Mouse (Mus musculus) naive thymus-derived CD4-positive, alpha-beta T cell, adult 2 months (primary cell): Measurements from ENCODE around the gene Ifit3b.
"Not testable (repeated sequence)": the region's sequence is repeated elsewhere in the genome, so short reads cannot be mapped to it uniquely, and the experiment has no call there.

Source experiments
- DNase-seq: peaks from one replicate; pipeline ENCODE4 v3.0.0-alpha.2; 2011; ENCODE audit warnings: low read depth

Ifit3b gene

DNA sequence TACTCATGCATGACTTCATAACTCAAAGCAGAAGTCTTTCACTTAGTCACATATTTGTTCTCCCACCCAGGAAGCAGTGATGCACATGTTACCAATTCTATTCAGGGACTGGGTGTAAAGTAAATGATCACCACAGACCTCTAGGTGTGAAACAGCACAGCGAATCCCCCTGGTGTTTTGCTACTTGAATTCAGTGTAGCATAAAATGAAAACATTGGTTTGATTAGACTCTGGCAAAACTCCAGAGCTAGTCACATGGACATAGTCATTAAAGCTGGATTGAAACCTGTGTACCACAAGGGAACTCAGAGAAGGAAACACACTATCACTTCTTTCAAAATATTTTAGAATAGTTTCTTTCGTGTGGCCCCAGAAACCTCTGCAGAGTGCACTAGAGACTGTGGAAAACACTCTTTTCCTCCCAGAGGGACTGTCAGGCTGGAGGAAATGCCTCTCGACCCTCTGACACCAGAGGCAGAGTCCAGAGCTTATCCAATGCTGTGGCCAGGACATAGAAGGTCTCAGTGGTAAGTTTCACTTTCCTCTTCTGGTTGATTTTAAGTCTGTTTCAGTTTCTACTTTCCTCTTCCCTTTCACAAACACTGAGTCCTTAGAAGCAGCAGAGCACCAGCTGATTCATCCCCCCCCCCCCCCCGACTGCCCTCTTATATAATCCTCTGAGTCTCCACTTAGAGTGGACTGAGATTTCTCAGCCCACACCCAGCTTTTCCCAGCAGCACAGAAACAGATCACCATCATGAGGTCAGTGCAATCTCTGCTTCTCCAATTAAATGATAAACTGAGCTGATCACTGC, at the start of gene Ifit3b:
Gene Ifit3b, plus strand, starts transcription at position 734 of the 815 bp plus-strand sequence.
- peak; percentile 57 for DNase-seq

DNA sequence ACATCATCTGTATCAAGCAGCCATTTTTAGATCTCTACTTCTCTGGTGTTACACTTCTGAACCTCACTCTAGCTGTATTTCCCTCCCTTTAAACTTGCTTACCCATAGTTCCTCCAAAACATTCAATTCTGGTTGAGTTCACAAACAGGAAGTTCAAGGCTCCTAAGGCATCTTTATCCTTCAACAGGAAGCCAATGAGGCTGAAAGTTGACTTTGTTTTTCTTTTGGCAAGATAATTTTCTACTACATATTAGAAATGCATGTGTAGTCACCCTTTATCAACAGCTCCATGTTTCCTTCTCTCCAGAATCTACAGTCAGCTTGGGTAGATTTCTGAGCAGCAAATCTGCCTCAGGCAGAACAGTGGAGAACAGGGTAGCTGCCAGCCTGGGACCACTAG, 45.2 kb upstream of the Ifit3b start:
- DNase-seq: peak; percentile 51

GRCm38 (mm10) chr19:34566178-34566784, 41.5 kb upstream of the Ifit3b start:
- DNase-seq: no peak

DNA sequence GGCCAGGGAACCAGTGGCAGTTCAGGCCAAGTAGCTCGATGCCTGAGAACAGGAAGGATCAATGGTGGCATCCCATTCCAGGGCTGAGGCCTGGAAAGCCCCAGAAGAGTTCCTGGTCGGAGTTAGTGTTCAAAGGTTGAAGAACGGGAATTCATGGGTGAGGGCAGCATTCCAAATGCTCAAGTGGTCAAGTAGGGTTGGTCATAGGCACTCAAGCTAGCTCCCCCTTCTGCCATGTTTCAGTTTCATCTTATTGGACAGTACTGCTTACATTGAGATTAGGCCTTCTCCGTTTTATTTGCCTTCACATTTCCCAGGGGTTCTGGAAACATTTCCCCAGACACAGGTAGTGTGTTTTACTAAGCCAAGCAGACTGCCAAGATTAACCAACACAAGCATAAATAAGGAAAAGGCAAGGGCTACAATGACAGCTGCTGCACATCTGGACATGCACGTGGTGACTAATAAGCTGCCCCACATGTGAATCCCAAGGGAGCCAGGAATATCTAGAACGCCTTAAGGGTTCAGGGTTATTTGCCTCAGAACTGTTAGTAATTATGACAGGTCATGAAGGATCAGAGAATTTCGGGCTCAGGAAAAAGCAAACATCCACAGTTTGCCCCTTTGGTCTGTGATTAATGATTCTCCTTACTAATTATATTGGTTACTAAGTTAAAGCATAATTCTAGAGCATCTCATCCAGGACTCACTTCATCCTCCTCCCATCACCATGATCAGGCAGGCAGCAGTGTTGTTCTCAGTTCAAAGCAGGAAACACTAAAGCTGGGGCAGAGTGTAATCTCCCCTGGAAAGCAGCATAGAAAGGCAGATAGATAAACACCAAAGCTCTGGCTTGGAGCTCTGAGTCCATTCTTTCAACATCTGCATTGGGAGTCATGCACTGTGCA, 38.5 kb upstream of the Ifit3b start:
- no peak for DNase-seq

DNA sequence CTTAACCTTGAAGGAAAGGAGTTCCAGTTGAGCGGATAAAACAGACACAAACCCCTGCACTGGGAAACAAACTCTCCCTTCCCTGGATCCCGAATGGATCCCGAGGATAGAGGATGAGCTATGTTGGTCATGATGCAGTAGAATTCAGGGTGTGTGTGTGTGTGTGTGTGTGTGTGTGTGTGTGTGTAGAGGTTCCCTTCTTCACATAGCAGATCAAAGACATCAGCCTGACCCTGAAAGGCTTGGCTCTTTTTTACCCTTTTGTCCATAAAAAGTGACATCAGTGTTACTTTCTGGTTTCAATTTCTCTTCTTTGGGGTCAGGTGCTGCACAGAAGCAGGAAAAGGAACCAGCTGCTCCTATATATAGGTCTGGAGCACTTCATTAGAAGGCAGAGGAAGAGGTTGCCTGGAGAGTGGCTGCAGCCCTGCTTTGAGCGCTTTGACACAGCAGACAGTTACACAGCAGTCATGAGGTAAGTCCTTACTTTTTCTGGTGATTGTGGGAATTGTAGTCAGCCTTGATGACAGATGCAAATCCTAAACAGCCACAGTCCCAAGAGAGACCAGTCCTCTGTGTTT, 37.8 kb upstream of the Ifit3b start:
- peak; percentile 54 for DNase-seq

DNA sequence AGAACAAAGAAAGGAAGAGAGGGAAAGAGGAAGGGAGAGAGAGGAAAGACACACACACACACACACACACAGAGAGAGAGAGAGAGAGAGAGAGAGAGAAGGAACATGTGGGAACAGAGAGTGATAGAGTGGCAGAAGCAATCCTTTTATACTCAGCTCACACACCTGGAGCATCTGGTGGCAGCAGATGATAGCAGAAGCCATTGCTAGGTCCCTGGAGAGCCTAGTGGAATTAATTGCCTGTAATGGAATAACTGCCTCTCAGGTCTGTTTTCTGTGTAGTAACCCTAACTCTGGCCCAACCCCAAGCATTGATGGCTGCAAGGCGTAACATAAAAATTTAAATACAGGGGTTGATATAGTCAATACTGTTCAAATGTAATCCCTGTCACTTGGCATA, 36.7 kb upstream of the Ifit3b start:
- DNase-seq: no peak

GRCm38 (mm10) chr19:34573650-34574049, 34.1 kb upstream of the Ifit3b start:
- no peak for DNase-seq

DNA sequence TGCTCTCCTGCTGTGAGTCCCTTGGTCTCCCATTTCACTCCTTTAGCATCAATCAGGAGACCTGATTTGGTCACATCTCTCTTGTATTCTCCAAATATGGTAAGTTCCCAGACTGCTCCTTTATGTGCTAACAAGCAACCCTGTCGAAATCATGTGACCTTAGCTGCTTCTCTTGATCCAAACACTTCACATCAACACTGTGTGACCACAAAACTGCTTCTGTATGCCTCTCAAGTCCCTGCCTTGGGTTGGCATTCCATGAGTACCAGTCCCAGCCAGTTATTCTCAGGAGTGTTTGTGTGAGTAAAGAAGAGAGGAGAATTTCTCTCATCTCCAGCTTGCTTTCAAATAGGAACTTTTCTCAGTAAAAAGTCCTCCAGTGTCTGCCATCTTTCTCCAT, 30.6 kb upstream of the Ifit3b start:
- no peak for DNase-seq

GRCm38 (mm10) chr19:34582696-34583095, 25.1 kb upstream of the Ifit3b start:
- peak; percentile 35 for DNase-seq

GRCm38 (mm10) chr19:34583126-34583766, 24.5 kb upstream of the Ifit3b start, which contains the start of gene Ifit3:
Gene Ifit3, plus strand, starts transcription at chr19:34583531.
- peak; percentile 28 for DNase-seq

- DNase-seq: peak; percentile 47
These were observed 21.9 kb upstream of the Ifit3b start for GRCm38 (mm10) chr19:34585740-34586458.

DNA sequence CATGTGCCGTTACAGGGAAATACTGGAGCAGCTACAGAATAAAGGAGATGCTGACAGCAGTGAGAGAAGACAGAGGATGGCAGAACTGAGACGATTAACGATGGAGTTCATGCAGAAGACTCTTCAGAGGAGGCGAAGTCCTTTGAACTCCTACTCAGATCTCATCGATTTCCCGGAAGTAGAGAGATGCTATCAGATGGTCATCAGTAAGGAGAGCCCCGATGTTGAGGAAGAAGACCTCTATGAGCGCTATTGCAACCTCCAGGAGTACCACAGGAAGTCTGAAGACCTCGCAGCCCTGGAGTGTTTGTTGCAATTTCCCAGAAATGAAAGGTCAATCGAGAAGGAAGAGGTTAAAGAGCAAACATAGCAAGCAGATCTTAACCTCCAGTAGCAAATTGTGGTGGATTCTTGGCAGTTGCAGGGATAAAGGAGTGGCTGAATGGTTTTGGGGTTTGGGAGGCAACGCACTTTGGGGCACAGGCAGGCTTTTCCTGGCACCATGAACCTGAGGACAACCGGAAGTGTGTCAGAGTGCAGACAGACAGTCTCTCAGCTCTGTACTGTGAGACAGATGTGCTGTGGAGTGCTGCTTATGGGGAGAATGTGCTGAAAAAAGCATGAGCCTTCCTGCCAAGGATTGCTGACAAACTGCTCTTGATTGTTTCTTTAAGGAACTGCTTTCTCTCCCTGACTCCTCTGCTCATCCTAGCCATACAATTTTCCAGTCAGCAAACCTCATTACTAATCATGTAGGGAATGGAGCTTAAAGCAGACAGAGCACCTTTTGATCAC, 19.7 kb upstream of the Ifit3b start:
- peak; percentile 62 for DNase-seq

DNA sequence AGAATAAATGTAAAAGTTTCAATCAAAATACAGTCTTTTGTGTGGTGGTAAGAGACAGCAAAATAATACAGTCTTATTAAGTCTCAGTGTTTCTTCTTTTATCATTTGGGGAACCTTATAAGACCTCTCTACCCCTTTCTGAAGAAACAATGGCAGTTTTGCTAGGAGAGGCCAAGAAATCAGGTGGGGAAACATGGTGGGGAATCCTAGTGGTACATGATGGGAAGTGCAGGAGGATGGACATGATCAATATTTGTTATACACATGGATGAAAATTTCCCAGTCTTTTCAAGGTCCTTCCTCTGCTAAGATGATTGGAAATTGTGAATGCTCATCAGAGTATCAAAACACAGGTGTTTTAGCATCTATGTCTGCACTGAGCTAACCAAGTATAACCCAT, 18.8 kb upstream of the Ifit3b start:
- DNase-seq: peak; percentile 35

DNA sequence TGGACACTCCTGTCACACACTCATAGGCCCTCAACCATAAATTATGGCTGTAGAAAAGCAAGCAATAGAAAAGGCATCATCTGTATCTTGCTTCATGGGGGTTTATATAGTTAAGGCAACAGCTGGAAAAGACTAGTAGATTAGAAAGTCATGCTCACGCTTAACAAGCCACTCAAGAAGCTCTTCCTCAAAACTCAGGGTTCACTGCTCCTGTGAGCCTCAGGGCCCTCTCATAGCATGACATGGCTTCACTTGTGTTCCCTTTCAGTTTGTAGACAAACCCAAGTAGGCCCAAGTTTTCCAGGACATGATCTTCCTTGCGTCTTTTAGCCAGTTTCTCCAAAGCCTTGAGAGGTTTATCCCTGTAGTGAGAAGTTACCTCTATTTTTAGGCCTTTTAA, 14.3 kb upstream of the Ifit3b start:
- DNase-seq: no peak

- DNase-seq: not testable (repeated sequence)
These were observed 13.2 kb upstream of the Ifit3b start for GRCm38 (mm10) chr19:34594523-34594922.

GRCm38 (mm10) chr19:34596811-34597210, 11.0 kb upstream of the Ifit3b start:
- DNase-seq: peak; percentile 60

DNA sequence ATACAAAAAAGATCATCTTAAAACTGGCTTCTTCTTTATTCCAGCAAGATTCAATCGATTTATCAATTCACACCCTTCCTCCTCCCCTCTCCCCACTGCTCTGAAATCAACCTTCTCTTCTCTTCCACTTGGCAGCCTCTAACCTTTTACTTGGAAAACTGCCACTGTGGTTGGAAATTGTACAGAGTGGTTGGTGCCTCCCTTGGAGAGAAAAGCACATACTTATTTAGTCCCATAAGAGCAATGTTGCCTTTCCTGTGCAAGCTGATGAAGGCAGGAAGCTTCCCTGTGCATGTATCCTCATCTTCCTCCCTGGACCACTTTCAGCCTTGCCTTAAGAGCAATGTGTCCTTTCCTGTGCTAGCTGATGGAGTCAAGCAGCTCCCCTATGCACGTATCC, 9.4 kb upstream of the Ifit3b start:
- peak; percentile 38 for DNase-seq

- DNase-seq: peak; percentile 87
These were observed 8.5 kb upstream of the Ifit3b start for GRCm38 (mm10) chr19:34599250-34599649.

- DNase-seq: peak; percentile 86
These were observed 5.9 kb upstream of the Ifit3b start, which contains the start of gene Ifit1bl1 for GRCm38 (mm10) chr19:34601888-34602287. Gene Ifit1bl1, minus strand, starts transcription at chr19:34601956.

DNA sequence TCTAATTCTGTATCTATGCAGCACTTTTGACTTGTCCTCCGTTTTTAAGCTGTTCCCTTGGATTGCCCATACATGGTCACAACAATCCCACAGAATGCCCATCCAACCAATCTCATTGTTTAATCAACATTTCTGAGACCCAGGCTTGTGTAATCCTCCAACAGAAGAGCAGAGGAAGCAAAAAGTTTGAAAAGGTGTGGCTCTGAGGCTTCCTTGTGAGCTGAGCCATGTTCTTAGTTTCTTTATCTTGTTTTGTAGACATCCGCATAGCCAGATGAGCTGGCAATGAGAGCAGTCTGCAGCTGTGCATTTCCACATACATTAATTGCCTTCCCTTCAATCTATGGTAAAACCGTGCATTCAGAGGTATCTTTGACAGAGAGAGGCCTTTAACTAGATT, 2.3 kb upstream of the Ifit3b start:
- peak; percentile 72 for DNase-seq
